Mouse (Mus musculus) heart, postnatal 0 days (tissue): Measurements from ENCODE around the gene Phf13.

Source experiments
- CTCF ChIP-seq: IDR thresholded peaks from 2 replicates; pipeline ENCODE4 v1.5.1; 2016; ENCODE audit warnings: antibody characterized with exemption, control low read depth, low read depth
- EP300 ChIP-seq: IDR thresholded peaks from 2 replicates; pipeline ENCODE4 v1.6.1; 2016; ENCODE audit warnings: antibody characterized with exemption, low read depth

- TF ChIP-seq CTCF: no peak
- no peak for TF ChIP-seq EP300
Observed at GRCm38 (mm10) chr4:152009076-152010051, 13.3 kb upstream of the Phf13 start.
